Mouse (Mus musculus): ENCODE results near the gene Tspan10. TPM values are rescaled to one million over a fixed set of nuclear protein-coding genes. Genes with fewer than 3 reads are reported as not detected.

The Tspan10 gene
- polyA plus RNA-seq, 1 experiment from 2014 or later, result not detected

- H3K27me3 ChIP-seq (replicated peaks), result no peaks in the 10 kb centered on the region
- H3K9me3 ChIP-seq (replicated peaks), result no peaks in the 10 kb centered on the region
- peaks cover 38% of the 10 kb centered on the region for H3K36me3 ChIP-seq
- H3K4me2 ChIP-seq, result peak within 1 kb of the TSS; percentile 83
- H3K9ac ChIP-seq (replicated peaks), result peak within 1 kb of the TSS; percentile 100
- 4% methylated on average over 62 of the region's 62 CpGs for WGBS
- H3K4me1 ChIP-seq, result peaks cover 30% of the 10 kb centered on the region
- peak; percentile 88 for ATAC-seq (ENCODE audit: low FRiP score)
- H3K4me3 ChIP-seq (replicated peaks), result peak within 1 kb of the TSS; percentile 99
- H3K27ac ChIP-seq (replicated peaks), result peak within 1 kb of the TSS; percentile 87
These were observed 15.6 kb downstream of the Tspan10 start, which contains the start of the genes Oxld1 and Ccdc137 for GRCm38 (mm10) chr11:120457772-120458751. TSS of gene Oxld1 (minus strand) at chr11:120458068. TSS of gene Ccdc137 (plus strand) at chr11:120458115.

GRCm38 (mm10) chr11:120458847-120459597 is 16.6 kb downstream of the Tspan10 start:
- Histone ChIP-seq H3K9ac (replicated peaks) (peak overlapping the region; percentile 100), H3K9me3 (replicated peaks) (no peaks in the 10 kb centered on the region), H3K4me2 (peak overlapping the region; percentile 83), H3K27me3 (replicated peaks) (no peaks in the 10 kb centered on the region), H3K27ac (replicated peaks) (no peak overlapping the region), H3K4me3 (replicated peaks) (peak overlapping the region; percentile 99), H3K4me1 (peaks cover 30% of the 10 kb centered on the region), H3K36me3 (peaks cover 47% of the 10 kb centered on the region)
- WGBS, result 75% methylated on average over 6 of the region's 6 CpGs
- no peak for ATAC-seq (ENCODE audit: low FRiP score)

DNA sequence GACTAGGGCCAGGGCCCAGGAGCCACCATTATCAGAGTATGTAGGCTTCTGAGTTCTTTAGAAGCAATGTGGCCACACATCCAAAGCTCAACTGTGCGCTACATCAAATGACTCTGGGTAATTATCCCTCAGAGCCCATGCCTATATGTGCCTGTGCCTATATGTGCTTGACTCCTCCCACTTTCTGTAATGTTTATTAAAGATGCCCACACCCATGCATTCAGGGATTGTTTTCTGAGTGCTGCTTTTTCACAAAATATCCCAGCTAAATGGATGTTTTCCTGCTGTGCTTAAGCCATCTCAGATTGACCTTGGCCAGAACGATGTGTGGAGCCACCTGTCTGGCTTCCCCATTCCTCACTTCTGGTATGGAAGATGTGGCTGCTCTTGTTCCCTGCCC is 21.1 kb downstream of the Tspan10 start:
- Histone ChIP-seq H3K4me1 (peaks cover 42% of the 10 kb centered on the region), H3K9me3 (replicated peaks) (no peaks in the 10 kb centered on the region), H3K4me3 (replicated peaks) (no peak overlapping the region), H3K9ac (replicated peaks) (no peak overlapping the region), H3K27ac (replicated peaks) (no peak overlapping the region), H3K36me3 (peaks cover 52% of the 10 kb centered on the region), H3K27me3 (replicated peaks) (no peaks in the 10 kb centered on the region), H3K4me2 (no peak overlapping the region)
- ATAC-seq (ENCODE audit: low FRiP score), result no peak
- 86% methylated on average over 2 of the region's 2 CpGs for WGBS

DNA sequence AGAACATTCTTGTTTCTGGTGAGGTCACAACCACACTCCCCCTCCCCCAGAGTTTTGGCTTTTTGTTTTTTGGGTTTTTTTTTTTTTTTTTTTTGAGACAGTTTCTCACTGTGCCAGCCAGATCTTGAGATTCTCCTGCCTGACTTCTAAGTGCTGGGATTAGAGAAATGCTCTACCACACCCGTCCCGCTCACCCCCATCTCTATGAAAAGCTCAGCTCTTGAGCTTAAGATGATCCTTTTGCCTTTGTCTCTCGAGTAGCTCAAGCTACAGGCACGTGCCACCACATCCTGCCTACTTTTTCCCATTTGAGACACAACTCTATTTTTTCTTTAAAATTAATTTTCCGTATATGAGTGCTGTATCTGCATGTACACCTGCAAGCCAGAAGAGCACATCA is 21.9 kb downstream of the Tspan10 start:
- Histone ChIP-seq H3K27ac (replicated peaks) (no peak overlapping the region), H3K27me3 (replicated peaks) (no peaks in the 10 kb centered on the region), H3K9me3 (replicated peaks) (no peaks in the 10 kb centered on the region), H3K9ac (replicated peaks) (no peak overlapping the region), H3K4me1 (peaks cover 41% of the 10 kb centered on the region), H3K36me3 (peaks cover 55% of the 10 kb centered on the region), H3K4me3 (replicated peaks) (no peak overlapping the region), H3K4me2 (no peak overlapping the region)
- no peak for ATAC-seq (ENCODE audit: low FRiP score)
- whole genome bisulfite sequencing, result 94% methylated on average over 5 of the region's 5 CpGs

GRCm38 (mm10) chr11:120465521-120465920 is 23.1 kb downstream of the Tspan10 start:
- no peak for ATAC-seq (ENCODE audit: low FRiP score)
- Histone ChIP-seq H3K4me1 (peaks cover 38% of the 10 kb centered on the region), H3K4me3 (replicated peaks) (no peak overlapping the region)

DNA sequence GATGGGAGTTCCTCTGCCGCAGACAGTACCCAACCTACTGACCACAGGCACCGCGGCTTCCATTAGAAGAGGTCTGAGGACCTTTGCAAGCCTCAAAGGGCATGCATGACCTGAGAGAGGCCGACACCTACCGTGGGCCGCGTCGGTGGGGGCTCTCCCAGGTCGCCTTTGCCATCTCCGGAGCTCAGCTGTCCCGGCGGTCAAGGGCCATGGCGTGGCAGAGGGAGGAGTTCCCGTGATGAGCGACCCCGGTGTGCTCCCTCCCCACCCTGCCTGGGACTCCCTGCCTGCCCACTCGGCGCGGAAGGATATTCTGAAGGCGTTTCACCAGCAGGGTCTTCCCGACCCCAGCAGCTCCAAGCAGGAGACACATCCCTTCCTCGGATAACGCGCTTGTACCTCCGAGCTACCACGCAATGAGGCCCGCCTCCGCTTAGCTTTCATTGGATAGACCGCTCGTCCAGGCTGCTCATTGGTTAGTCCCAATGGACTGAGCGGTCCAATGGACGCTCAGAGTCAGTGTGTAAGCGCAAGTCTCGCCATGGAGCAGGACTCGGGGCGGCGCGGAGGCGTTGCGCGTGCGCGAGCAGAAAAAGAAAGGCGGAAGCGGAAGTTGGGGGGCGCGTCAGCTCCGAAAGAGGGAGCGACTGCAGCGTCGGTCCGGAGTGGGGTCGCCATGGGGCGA is 24.7 kb downstream of the Tspan10 start, which contains the start of gene Arl16:
Gene Arl16 (minus strand): TSS at position 557 of the 685 bp plus-strand sequence.
- under 1% methylated on average over 53 of the region's 54 CpGs for WGBS
- Histone ChIP-seq H3K9me3 (replicated peaks) (no peaks in the 10 kb centered on the region), H3K27ac (replicated peaks) (peak within 1 kb of the TSS; percentile 91), H3K9ac (replicated peaks) (peak within 1 kb of the TSS; percentile 96), H3K4me1 (peaks cover 33% of the 10 kb centered on the region), H3K4me3 (replicated peaks) (peak within 1 kb of the TSS; percentile 97), H3K4me2 (peak within 1 kb of the TSS; percentile 93), H3K36me3 (peaks cover 60% of the 10 kb centered on the region), H3K27me3 (replicated peaks) (no peaks in the 10 kb centered on the region)
- peak; percentile 100 for ATAC-seq (ENCODE audit: low FRiP score)

More at GRCm38 (mm10) chr11:120465521-120465920, 23.1 kb downstream of the Tspan10 start:
- Histone ChIP-seq H3K9me3 (replicated peaks) (no peaks in the 10 kb centered on the region), H3K36me3 (peaks cover 59% of the 10 kb centered on the region), H3K27me3 (replicated peaks) (no peaks in the 10 kb centered on the region), H3K4me2 (peak overlapping the region; percentile 93; the same call in 1 of the 2 replicates), H3K9ac (replicated peaks) (no peak overlapping the region), H3K27ac (replicated peaks) (no peak overlapping the region)
- 95% methylated on average over 4 of the region's 4 CpGs for WGBS

- H3K9me3 ChIP-seq (replicated peaks), result no peaks in the 10 kb centered on the region
- H3K4me3 ChIP-seq (replicated peaks), result peak overlapping the region; percentile 97
- H3K27ac ChIP-seq (replicated peaks), result peak overlapping the region; percentile 78
- WGBS, result 1% methylated on average over 33 of the region's 33 CpGs
- H3K4me1 ChIP-seq, result peaks cover 33% of the 10 kb centered on the region
- peaks cover 60% of the 10 kb centered on the region for H3K36me3 ChIP-seq
- peak overlapping the region; percentile 96 for H3K9ac ChIP-seq (replicated peaks)
- H3K27me3 ChIP-seq (replicated peaks), result no peaks in the 10 kb centered on the region
- peak overlapping the region; percentile 93 for H3K4me2 ChIP-seq
- ATAC-seq (ENCODE audit: low FRiP score), result no peak; the same call in 1 of the 2 replicates
These were observed 25.3 kb downstream of the Tspan10 start for GRCm38 (mm10) chr11:120467736-120468092.

GRCm38 (mm10) chr11:120472052-120472451 is 29.6 kb downstream of the Tspan10 start:
- Histone ChIP-seq H3K4me3 (replicated peaks) (no peak overlapping the region), H3K4me1 (peaks cover 18% of the 10 kb centered on the region), H3K36me3 (peaks cover 76% of the 10 kb centered on the region), H3K27ac (replicated peaks) (no peak overlapping the region), H3K4me2 (no peak overlapping the region), H3K27me3 (replicated peaks) (no peaks in the 10 kb centered on the region), H3K9me3 (replicated peaks) (no peaks in the 10 kb centered on the region), H3K9ac (replicated peaks) (no peak overlapping the region)
- no peak for ATAC-seq (ENCODE audit: low FRiP score)
- WGBS, result over 99% methylated on average over 6 of the region's 6 CpGs

DNA sequence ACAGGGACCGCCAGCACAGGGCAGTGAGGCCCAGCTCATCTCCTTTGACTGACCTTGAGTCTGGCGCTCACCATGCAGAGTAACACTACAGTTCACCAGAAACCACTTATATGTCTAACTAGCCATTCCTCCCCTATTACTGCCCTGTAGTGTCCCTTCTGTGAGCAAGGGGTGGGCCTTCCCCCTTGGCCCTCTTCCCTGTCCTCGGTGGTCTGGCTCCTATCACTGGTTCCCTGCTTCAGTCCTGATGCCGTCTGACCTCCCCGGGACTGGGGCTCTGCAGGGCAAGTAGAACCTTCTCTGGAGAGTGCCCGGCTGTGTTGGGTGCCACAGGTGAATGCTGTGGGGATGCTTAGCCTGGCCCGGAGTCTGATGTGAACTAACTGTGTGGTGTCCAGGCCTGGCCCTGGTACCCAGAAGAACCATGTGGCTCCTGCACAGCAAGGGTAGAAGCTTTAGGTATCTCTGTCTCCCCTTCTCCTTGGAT is 41.0 kb downstream of the Tspan10 start:
- Histone ChIP-seq H3K27me3 (replicated peaks) (no peaks in the 10 kb centered on the region), H3K4me2 (peak overlapping the region; percentile 79), H3K9ac (replicated peaks) (peak overlapping the region; percentile 86), H3K27ac (replicated peaks) (peak overlapping the region; percentile 91; the same call in 1 of the 2 replicates), H3K9me3 (replicated peaks) (no peaks in the 10 kb centered on the region), H3K4me1 (peaks cover 20% of the 10 kb centered on the region), H3K4me3 (replicated peaks) (peak overlapping the region; percentile 95), H3K36me3 (peaks cover 69% of the 10 kb centered on the region)
- ATAC-seq (ENCODE audit: low FRiP score), result no peak
- 89% methylated on average over 7 of the region's 7 CpGs for WGBS

DNA sequence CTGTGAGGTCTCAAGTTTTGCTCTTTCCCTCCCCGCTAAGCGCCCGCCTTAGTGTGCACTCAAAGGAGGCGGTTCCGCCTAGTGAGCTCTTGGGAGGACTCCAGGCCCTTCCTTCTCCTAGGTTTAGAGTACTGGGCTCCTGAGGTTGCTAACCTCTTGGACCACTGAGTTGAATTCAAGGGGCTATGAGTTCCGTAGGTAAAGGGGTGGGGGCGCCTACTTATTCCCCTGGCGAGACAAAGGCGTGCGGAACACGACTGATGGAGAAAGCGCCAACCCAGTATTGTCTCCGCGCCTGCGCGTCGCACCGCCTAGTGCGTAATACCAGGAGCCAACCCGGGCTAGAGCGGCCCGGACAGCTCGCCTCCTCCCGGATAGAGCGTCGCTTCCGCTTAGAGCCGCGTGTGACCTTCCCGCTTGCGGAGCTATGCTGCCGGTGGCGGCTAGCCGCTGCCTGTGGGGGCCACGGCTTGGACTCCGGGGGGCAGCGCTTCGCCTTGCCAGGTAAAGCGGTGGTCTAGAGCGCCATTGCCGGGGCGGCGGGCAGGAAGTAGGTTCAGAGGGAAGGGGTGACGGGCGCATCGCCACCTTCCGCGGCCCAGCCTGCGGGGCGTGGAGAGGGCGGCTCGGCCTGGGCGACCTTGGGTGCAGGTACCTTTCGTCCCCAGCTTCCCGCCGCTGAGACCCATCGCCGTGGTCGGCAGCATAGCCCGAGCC is 42.0 kb downstream of the Tspan10 start, which contains the start of gene Mrpl12:
Gene Mrpl12 (plus strand): TSS at position 349 of the 717 bp plus-strand sequence.
- no peaks in the 10 kb centered on the region for H3K27me3 ChIP-seq (replicated peaks)
- ATAC-seq (ENCODE audit: low FRiP score), result peak; percentile 97
- no peaks in the 10 kb centered on the region for H3K9me3 ChIP-seq (replicated peaks)
- peak within 1 kb of the TSS; percentile 79 for H3K4me2 ChIP-seq
- H3K36me3 ChIP-seq, result peaks cover 68% of the 10 kb centered on the region
- H3K4me3 ChIP-seq (replicated peaks), result peak within 1 kb of the TSS; percentile 95
- WGBS, result under 1% methylated on average over 56 of the region's 60 CpGs
- peak within 1 kb of the TSS; percentile 91 for H3K27ac ChIP-seq (replicated peaks)
- peak within 1 kb of the TSS; percentile 86 for H3K9ac ChIP-seq (replicated peaks)
- peaks cover 21% of the 10 kb centered on the region for H3K4me1 ChIP-seq
